Mouse (Mus musculus) heart, adult 2 months (tissue): Measurements from ENCODE around the gene Sptssa.

Experiments
- CTCF ChIP-seq: fragments of 200-600 bp; IDR thresholded peaks from 2 replicates; pipeline ENCODE4 v1.8.1; 2022; ENCODE audit warnings: antibody characterized with exemption, mild to moderate bottlenecking, moderate library complexity
- EP300 ChIP-seq: fragments of 200-500 bp; IDR thresholded peaks from 2 replicates; pipeline ENCODE4 v1.6.1; 2011; ENCODE audit warnings: low read depth, low read length, control low read depth; ENCODE audit not compliant: insufficient read depth
- POLR2A ChIP-seq: fragments of 200-500 bp; IDR thresholded peaks from 2 replicates; pipeline ENCODE4 v1.6.1; 2011; ENCODE audit warnings: mild to moderate bottlenecking, low read depth, low read length, control low read depth; ENCODE audit not compliant: insufficient read depth

DNA sequence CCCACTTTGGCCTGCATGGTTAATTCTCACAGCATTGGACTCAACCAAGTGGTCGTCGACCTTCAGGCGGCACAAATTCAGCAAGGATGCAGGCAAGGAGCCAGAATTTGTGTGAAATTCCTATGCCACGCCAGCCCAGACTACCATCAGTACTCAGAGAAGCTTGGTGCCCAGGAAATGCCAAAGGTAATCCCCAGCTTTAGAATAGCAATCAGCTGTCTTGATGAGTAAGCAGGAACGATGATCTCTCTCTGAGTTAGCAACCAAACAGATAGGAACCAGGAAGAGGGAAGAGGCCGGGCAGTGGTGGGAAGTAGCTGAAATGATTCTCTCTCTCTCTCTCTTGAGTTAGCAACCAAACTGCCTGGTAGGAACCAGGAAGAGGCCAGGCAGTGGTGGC, 16.1 kb downstream of the Sptssa start:
- TF ChIP-seq CTCF (no peak), POLR2A (no peak), EP300 (no peak)
